Mouse (Mus musculus) neural tube, embryonic 15.5 days (tissue): Measurements from ENCODE around the gene Caps2. TPM values are rescaled to one million over a fixed set of nuclear protein-coding genes. Genes with fewer than 3 reads are reported as not detected.
"Not testable (repeated sequence)": the region's sequence is repeated elsewhere in the genome, so short reads cannot be mapped to it uniquely, and the experiment has no call there.

ENCODE experiments used
- ATAC-seq: fragments of 200-750 bp; cut with Nextera tagmentation; 2 replicates; pipeline ENCODE4 v1.8.0; 2017; ENCODE audit warnings: mild to moderate bottlenecking, moderate TSS enrichment, moderate library complexity; ENCODE audit not compliant: low FRiP score
- H3K27ac ChIP-seq: fragments of 300-500 bp; sonication (generic); replicated peaks from 2 replicates; pipeline ENCODE4 v1.5.1; 2015; ENCODE audit warnings: mild to moderate bottlenecking, inconsistent platforms
- H3K27me3 ChIP-seq: fragments of 300-500 bp; sonication (generic); replicated peaks from 2 replicates; pipeline ENCODE4 v1.6.1; 2015; ENCODE audit warnings: inconsistent platforms
- H3K36me3 ChIP-seq: fragments of 300-500 bp; sonication (generic); 2 replicates; pipeline ENCODE4 v1.6.1; 2015; ENCODE audit warnings: inconsistent platforms
- H3K4me1 ChIP-seq: fragments of 300-500 bp; sonication (generic); 2 replicates; pipeline ENCODE4 v1.6.1; 2015; ENCODE audit warnings: inconsistent platforms
- H3K4me2 ChIP-seq: fragments of 300-500 bp; sonication (generic); 2 replicates; pipeline ENCODE4 v1.6.1; 2015; ENCODE audit warnings: inconsistent platforms, mild to moderate bottlenecking, moderate library complexity
- H3K4me3 ChIP-seq: fragments of 300-500 bp; sonication (generic); replicated peaks from 2 replicates; pipeline ENCODE4 v1.5.1; 2015; ENCODE audit warnings: mild to moderate bottlenecking, inconsistent platforms
- H3K9ac ChIP-seq: fragments of 300-500 bp; sonication (generic); replicated peaks from 2 replicates; pipeline ENCODE4 v1.6.1; 2015; ENCODE audit warnings: mild to moderate bottlenecking, inconsistent platforms
- H3K9me3 ChIP-seq: fragments of 300-500 bp; sonication (generic); replicated peaks from 2 replicates; pipeline ENCODE4 v1.6.1; 2016; ENCODE audit warnings: inconsistent platforms
- WGBS: fragments of 180-500 bp; shearing (Covaris S2); methylation state at CpG from one replicate; pipeline ENCODE4 v1.1.7; 2015; ENCODE audit warnings: mixed read lengths; 5-methylcytosine and 5-hydroxymethylcytosine counted together
- polyA plus RNA-seq: library from polyadenylated mRNA; unstranded; fragments of >200 nt; fragmentation: Nextera tagmentation; extraction: Ambion mirVana; gene quantifications from 2 replicates; pipeline ENCODE4 v1.2.1, GENCODE M21; 2015

The Caps2 gene
- polyA plus RNA-seq, 1 experiment from 2014 or later, result 0.58 TPM

DNA sequence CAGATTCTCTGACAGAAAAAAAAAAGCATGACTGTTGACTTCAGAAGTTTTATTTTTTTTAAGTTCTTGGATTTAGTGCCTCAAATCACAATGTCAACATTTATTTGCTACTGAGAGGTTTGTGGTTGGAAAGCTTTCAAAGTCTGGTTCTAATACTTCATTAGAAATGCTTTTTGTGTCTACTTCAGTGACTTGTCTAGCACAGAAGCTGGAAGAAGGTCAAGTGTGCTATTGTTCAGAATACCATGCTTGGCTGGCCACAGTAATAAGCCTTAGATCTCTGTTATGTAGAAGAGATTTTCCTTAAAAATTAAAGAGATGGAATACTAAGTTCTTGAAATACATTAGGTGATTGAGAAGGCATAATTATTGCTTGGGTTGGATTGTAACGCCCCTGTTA is 63.7 kb downstream of the Caps2 start:
- WGBS, result 65% methylated on average over 1 of the region's 1 CpGs
- no peaks in the 10 kb centered on the region for H3K36me3 ChIP-seq
- H3K27me3 ChIP-seq, result no peaks in the 10 kb centered on the region
- H3K9me3 ChIP-seq, result no peaks in the 10 kb centered on the region
- H3K4me1 ChIP-seq, result no peaks in the 10 kb centered on the region
- no peak overlapping the region for H3K9ac ChIP-seq
- no peak for ATAC-seq
- H3K4me2 ChIP-seq, result no peak overlapping the region
- H3K27ac ChIP-seq, result no peak overlapping the region
- H3K4me3 ChIP-seq, result no peak overlapping the region

DNA sequence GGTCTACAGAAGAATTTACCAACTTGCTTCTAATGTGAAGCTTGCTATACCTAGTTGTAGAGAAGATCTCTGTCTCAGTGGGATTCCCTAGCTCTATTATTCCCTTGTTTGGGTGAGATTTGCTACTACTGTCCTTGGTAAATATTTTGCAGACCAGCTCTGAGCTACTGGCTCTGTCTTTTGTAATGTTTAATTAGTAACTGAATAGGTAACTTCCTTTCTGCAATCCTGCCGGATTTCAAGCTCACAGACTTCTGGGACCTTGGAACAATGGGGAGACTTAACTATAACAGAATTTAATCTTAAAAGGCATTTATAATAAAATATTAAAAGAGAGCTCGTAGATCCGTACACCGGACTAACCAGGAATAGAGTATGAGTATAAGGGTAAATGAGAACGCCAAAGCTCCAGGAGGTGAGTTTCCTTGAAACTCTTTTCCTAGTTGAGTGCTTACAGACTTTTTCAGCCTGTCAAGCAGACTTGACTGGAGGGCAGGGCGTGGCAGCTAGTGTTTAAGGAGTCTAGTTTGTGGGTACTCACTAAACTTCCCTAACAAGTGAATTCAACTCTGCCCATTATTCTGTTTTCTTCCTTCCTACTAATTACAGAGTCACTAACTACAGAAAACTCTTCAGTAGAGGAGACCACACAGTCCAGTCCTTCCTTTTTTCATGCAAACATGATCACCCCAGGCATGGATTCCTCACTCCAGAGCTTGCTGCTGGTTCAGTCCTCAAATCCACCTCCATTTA is 65.8 kb downstream of the Caps2 start:
- ATAC-seq, H3K9ac ChIP-seq, H3K4me1 ChIP-seq, H3K27ac ChIP-seq, H3K27me3 ChIP-seq, H3K4me3 ChIP-seq, H3K9me3 ChIP-seq, H3K4me2 ChIP-seq, H3K36me3 ChIP-seq: not testable (repeated sequence)
- WGBS, result 48% methylated on average over 6 of the region's 6 CpGs

GRCm38 (mm10) chr10:112232733-112233132 is 69.3 kb downstream of the Caps2 start:
- 8% methylated on average over 1 of the region's 1 CpGs for WGBS
- H3K36me3 ChIP-seq, ATAC-seq, H3K4me3 ChIP-seq, H3K27ac ChIP-seq, H3K4me1 ChIP-seq, H3K4me2 ChIP-seq, H3K27me3 ChIP-seq, H3K9me3 ChIP-seq, H3K9ac ChIP-seq: not testable (repeated sequence)

DNA sequence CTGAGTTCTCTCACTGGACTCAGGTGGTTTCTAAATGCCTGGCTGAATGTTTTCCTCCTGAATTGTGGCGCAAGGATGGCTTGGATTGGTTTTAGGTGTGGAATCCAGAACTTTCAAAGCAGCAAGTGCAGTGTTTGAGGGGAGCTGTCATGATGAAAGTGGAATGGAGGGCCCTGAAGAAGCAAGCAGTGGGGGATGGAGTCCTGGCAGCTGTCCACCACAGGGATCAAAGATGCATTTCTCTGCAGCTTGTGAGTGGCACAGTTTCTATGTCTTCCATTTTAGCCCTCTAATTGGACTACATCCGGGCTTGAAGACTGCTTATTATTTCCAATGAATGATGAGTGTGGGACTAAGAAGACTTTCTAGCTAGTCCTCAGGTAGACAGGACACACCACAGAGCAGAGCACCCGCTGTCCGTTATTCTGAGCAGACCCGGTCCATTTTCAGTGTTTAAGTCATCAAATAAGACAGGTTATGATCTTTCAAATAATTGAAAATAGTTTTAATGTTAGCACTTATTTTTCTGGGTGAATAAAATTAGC is 72.0 kb downstream of the Caps2 start:
- not testable (repeated sequence) for H3K27me3 ChIP-seq, H3K9me3 ChIP-seq, H3K36me3 ChIP-seq, H3K27ac ChIP-seq, H3K9ac ChIP-seq, ATAC-seq, H3K4me1 ChIP-seq, H3K4me3 ChIP-seq, H3K4me2 ChIP-seq
- WGBS, result 85% methylated on average over 5 of the region's 5 CpGs

- 56% methylated on average over 2 of the region's 2 CpGs for WGBS
- Histone ChIP-seq H3K36me3 (no peaks in the 10 kb centered on the region), H3K27me3 (no peaks in the 10 kb centered on the region), H3K4me3 (no peak overlapping the region), H3K27ac (no peak overlapping the region), H3K4me2 (no peak overlapping the region), H3K4me1 (no peaks in the 10 kb centered on the region), H3K9me3 (no peaks in the 10 kb centered on the region), H3K9ac (no peak overlapping the region)
- no peak for ATAC-seq
Measured at GRCm38 (mm10) chr10:112248273-112248672, 84.9 kb downstream of the Caps2 start.

DNA sequence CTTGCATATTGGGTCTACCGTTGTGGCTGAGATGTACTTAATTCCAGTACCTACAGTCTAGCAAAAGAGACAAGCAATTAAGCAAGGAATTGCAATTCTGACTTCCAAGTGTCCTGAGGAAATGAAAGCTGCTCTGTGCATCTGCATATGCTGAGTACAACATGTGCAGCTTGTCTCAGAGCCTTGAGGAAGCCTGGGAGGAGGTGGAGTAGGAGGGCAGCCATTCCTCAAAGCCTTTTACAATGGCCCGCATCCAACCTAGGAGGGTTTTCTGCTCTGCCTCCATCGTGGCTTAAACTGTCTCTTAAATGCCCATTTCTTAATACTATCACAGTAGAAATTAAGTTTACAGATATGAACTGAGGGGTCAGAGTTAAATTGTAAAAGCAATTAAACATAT is 100.0 kb downstream of the Caps2 start:
- no peaks in the 10 kb centered on the region for H3K36me3 ChIP-seq
- no peak overlapping the region for H3K4me3 ChIP-seq
- no peaks in the 10 kb centered on the region for H3K4me1 ChIP-seq
- no peak overlapping the region for H3K9ac ChIP-seq
- H3K27ac ChIP-seq, result no peak overlapping the region
- H3K4me2 ChIP-seq, result no peak overlapping the region
- no peaks in the 10 kb centered on the region for H3K27me3 ChIP-seq
- no peaks in the 10 kb centered on the region for H3K9me3 ChIP-seq
- 80% methylated on average over 3 of the region's 3 CpGs for WGBS
- ATAC-seq, result no peak

Other genes starting within 250 kb of the Caps2 start
- gene Krr1, start 191.0 kb upstream of the Caps2 start, polyA plus RNA-seq, result 31.2 and 34.8 TPM in 2 replicates
- gene Glipr1, start 161.0 kb upstream of the Caps2 start, polyA plus RNA-seq, result 1.4 and 3.9 TPM in 2 replicates
- not detected in 2 replicates for gene Glipr1l1, start 103.4 kb upstream of the Caps2 start, polyA plus RNA-seq
- not detected in 2 replicates for gene Glipr1l2, start 80.3 kb upstream of the Caps2 start, polyA plus RNA-seq
- gene Glipr1l3, start 3.3 kb upstream of the Caps2 start, polyA plus RNA-seq, result 0.34 and 0.75 TPM in 2 replicates
- gene Kcnc2, start 107.5 kb downstream of the Caps2 start, polyA plus RNA-seq, result 11.6 and 12.7 TPM in 2 replicates